Mouse (Mus musculus): ENCODE measurements around the gene Wdr63.

- no peak for TF ChIP-seq CTCF (IDR thresholded peaks at IDR 0.05; ENCODE audit: borderline replicate concordance, insufficient read depth, low read length)
- TF ChIP-seq POLR2A (IDR thresholded peaks at IDR 0.05; ENCODE audit: low read depth, low read length): no peak
Observed at GRCm38 (mm10) chr3:146121310-146122124, 13.6 kb upstream of the Wdr63 start.
